Mouse (Mus musculus) right cerebral cortex, postnatal 25 days (tissue): ENCODE data around the gene Mast4.
A peak's percentile ranks its signal among the peaks of the same experiment; 100 is the strongest.

ENCODE experiments used
- DNase-seq: peaks from one replicate; pipeline ENCODE4 v3.0.0; 2022

Gene Mast4

GRCm38 (mm10) chr13:102851253-102851652, 483.0 kb downstream of the Mast4 start:
- DNase-seq = no peak

- DNase-seq = no peak
These were observed 483.7 kb downstream of the Mast4 start for GRCm38 (mm10) chr13:102850594-102850993.

GRCm38 (mm10) chr13:102849068-102849467, 485.2 kb downstream of the Mast4 start:
- no peak for DNase-seq

GRCm38 (mm10) chr13:102846473-102846872, 487.8 kb downstream of the Mast4 start:
- DNase-seq = no peak

- no peak for DNase-seq
These were observed 491.6 kb downstream of the Mast4 start for GRCm38 (mm10) chr13:102842715-102843114.

- DNase-seq = no peak
These were observed 492.1 kb downstream of the Mast4 start for GRCm38 (mm10) chr13:102842237-102842636.

- no peak for DNase-seq
These were observed 494.4 kb downstream of the Mast4 start for GRCm38 (mm10) chr13:102839741-102840482.

- no peak for DNase-seq
These were observed 496.9 kb downstream of the Mast4 start for GRCm38 (mm10) chr13:102837427-102837826.

- no peak for DNase-seq
These were observed 499.0 kb downstream of the Mast4 start for GRCm38 (mm10) chr13:102835336-102835735.

GRCm38 (mm10) chr13:102818287-102818686, 516.0 kb downstream of the Mast4 start:
- DNase-seq = no peak

- no peak for DNase-seq
These were observed 517.6 kb downstream of the Mast4 start for GRCm38 (mm10) chr13:102816689-102817088.

GRCm38 (mm10) chr13:102815158-102815557, 519.1 kb downstream of the Mast4 start:
- DNase-seq = no peak

- peak; percentile 37 for DNase-seq
These were observed 523.0 kb downstream of the Mast4 start for GRCm38 (mm10) chr13:102811129-102811832.

- no peak for DNase-seq
These were observed 527.6 kb downstream of the Mast4 start for GRCm38 (mm10) chr13:102806652-102807051.

- no peak for DNase-seq
These were observed 529.1 kb downstream of the Mast4 start for GRCm38 (mm10) chr13:102805190-102805589.

GRCm38 (mm10) chr13:102803206-102803605, 531.1 kb downstream of the Mast4 start:
- no peak for DNase-seq

GRCm38 (mm10) chr13:102792157-102792556, 542.1 kb downstream of the Mast4 start:
- DNase-seq = no peak

GRCm38 (mm10) chr13:102790601-102791155, 543.6 kb downstream of the Mast4 start:
- no peak for DNase-seq

- DNase-seq = no peak
These were observed 547.5 kb downstream of the Mast4 start for GRCm38 (mm10) chr13:102786666-102787230.

GRCm38 (mm10) chr13:102783531-102784310, 550.6 kb downstream of the Mast4 start:
- no peak for DNase-seq

GRCm38 (mm10) chr13:102779275-102779674, 555.0 kb downstream of the Mast4 start:
- DNase-seq = no peak

GRCm38 (mm10) chr13:102778859-102779258, 555.4 kb downstream of the Mast4 start:
- no peak for DNase-seq

- no peak for DNase-seq
These were observed 558.8 kb downstream of the Mast4 start for GRCm38 (mm10) chr13:102775506-102775905.
